Mouse (Mus musculus) liver, embryonic 14.5 days (tissue): ENCODE measurements around the gene Sos1.

ENCODE experiments used
- CTCF ChIP-seq: IDR thresholded peaks from 2 replicates; pipeline ENCODE4 v1.5.1; 2016; ENCODE audit warnings: antibody characterized with exemption, low read depth, control low read depth
- EP300 ChIP-seq: IDR thresholded peaks from 2 replicates; pipeline ENCODE4 v1.6.1; 2016; ENCODE audit warnings: antibody characterized with exemption, low read depth

DNA sequence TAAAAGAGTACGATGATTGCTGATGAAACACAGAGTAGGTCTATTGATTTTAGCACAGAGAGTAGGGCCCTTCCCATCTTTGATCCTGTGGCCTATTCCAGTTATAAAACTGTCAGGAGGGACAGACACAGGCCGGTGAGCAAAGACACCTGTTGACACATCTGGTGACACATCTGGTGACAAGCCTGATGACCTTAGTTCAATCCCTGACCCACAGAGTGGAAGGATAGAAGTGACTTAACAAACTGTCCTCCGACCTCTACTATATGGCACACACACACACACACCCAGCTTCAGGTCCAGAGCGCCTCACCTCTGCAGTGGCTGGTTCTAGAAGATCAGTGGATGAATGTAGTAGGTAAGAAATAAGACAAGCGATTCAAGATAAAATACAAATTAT, 33.8 kb downstream of the Sos1 start:
- TF ChIP-seq CTCF (no peak), EP300 (no peak)
